17 mouse cellular contexts compared by ENCODE assay signal in genomic region chr9:123177380-123178048, GRCm38 (mm10). TPM values are rescaled to one million over a fixed set of nuclear protein-coding genes. Genes with fewer than 3 reads are reported as not detected.
"Had no signal": no experiment of that assay in that cellular context is flagged by ENCODE, and none has a peak within 500 bp of the region (broad histone marks: within the 10 kb centered on the region; RNA-seq: fewer than 3 reads in every experiment).

No protein-coding gene starts in this region.

- H3K4me2 ChIP-seq: liver, embryonic 13.5 days; midbrain, embryonic 12.5 days; midbrain, embryonic 15.5 days; neural tube, embryonic 12.5 days; neural tube, embryonic 15.5 days had no signal

- ATAC-seq: intestine, postnatal 0 days; midbrain, embryonic 15.5 days had no signal

- H3K36me3 ChIP-seq: liver, embryonic 13.5 days; midbrain, embryonic 12.5 days; midbrain, embryonic 15.5 days; neural tube, embryonic 12.5 days; neural tube, embryonic 15.5 days had no signal

- H3K4me3 ChIP-seq: layer of hippocampus, adult 2 months; left cerebral cortex, adult 2 months; liver, embryonic 13.5 days; midbrain, embryonic 12.5 days; midbrain, embryonic 15.5 days; neural tube, embryonic 12.5 days; neural tube, embryonic 15.5 days had no signal

- H3K27ac ChIP-seq: kidney, postnatal 0 days; layer of hippocampus, adult 2 months; left cerebral cortex, adult 2 months; liver, embryonic 13.5 days; midbrain, embryonic 12.5 days; midbrain, embryonic 15.5 days; neural tube, embryonic 12.5 days; neural tube, embryonic 15.5 days had no signal

- H3K9ac ChIP-seq: liver, embryonic 13.5 days; midbrain, embryonic 12.5 days; midbrain, embryonic 15.5 days; neural tube, embryonic 12.5 days; neural tube, embryonic 15.5 days had no signal

- H3K27me3 ChIP-seq: liver, embryonic 13.5 days; midbrain, embryonic 12.5 days; midbrain, embryonic 15.5 days; neural tube, embryonic 12.5 days; neural tube, embryonic 15.5 days had no signal

- DNase-seq: kidney, adult 2 months; kidney, postnatal 25 days; layer of hippocampus, postnatal 36 days; liver, embryonic 13.5 days; lung, adult 2 months; thymus, adult 18-20 months; thymus, postnatal 36 days had no signal

- H3K9me3 ChIP-seq: liver, embryonic 13.5 days; midbrain, embryonic 12.5 days; midbrain, embryonic 15.5 days; neural tube, embryonic 12.5 days; neural tube, embryonic 15.5 days had no signal

- H3K4me1 ChIP-seq: liver, embryonic 13.5 days; midbrain, embryonic 15.5 days; neural tube, embryonic 12.5 days; neural tube, embryonic 15.5 days had no signal

RNA-seq across cellular contexts. Expression of gene Clec3b, which starts 26.8 kb away (rescaled TPM):
- polyA plus RNA-seq: kidney, embryonic 14.5 days; limb, embryonic 11.5 days; neural tube, embryonic 12.5 days had no signal

RNA-seq across cellular contexts. Expression of gene Cdcp1, which starts 38.3 kb away (rescaled TPM):
- total RNA-seq: layer of hippocampus, postnatal 36 days had no signal
